Mouse (Mus musculus) ES-E14 (cell line): ENCODE measurements at regions not wholly inside any gene's neighbourhood (a gene's known extent, or its start where the extent isn't known, plus 50 kb on each side); places are given as distances from the start of the nearest gene placed in this dataset.

Experiments
- CHD2 ChIP-seq: IDR thresholded peaks from 2 replicates; pipeline ENCODE4 v1.6.1; 2014; ENCODE audit warnings: mild to moderate bottlenecking, low read depth, low read length, inconsistent platforms
- MAFK ChIP-seq: IDR thresholded peaks from 2 replicates; pipeline ENCODE4 v1.6.1; 2014; ENCODE audit warnings: mild to moderate bottlenecking, low read depth, low read length, inconsistent platforms; ENCODE audit not compliant: insufficient read depth

DNA sequence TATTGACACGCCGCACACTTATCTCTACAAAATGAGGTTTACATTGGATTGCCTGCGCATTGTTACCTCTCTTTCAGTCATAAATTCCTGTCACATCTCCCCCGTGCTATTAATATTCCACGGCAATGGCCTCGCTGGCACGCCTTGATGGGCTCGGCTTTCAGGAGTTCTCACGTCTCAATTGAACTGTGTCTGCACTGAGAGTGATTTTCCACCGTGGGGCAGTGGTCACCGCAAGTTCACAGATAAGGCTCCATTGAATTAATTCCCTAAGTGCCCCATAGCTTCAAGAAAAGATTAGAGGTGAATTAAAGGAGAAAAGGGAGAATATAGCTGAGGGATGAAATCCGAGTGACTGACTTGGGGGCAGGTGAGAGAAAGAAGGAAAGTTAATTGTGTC lies 424.5 kb downstream of the Ajap1 start:
- no peak for TF ChIP-seq MAFK
- TF ChIP-seq CHD2, result no peak
